Mouse (Mus musculus) midbrain, postnatal 0 days (tissue): ENCODE measurements at regions not wholly inside any gene's neighbourhood (a gene's known extent, or its start where the extent isn't known, plus 50 kb on each side); places are given as distances from the start of the nearest gene placed in this dataset.

ENCODE experiments used
- ATAC-seq: fragments of 200-750 bp; cut with Nextera tagmentation; 2 replicates; pipeline ENCODE4 v1.8.0; 2017; ENCODE audit warnings: moderate number of reproducible peaks, mild to moderate bottlenecking, moderate TSS enrichment, moderate library complexity; ENCODE audit not compliant: low FRiP score
- DNase-seq: peaks from one replicate; pipeline ENCODE4 v3.0.0-alpha.2; 2015; ENCODE audit warnings: low spot score
- H3K27ac ChIP-seq: fragments of 300-500 bp; sonication (generic); 2 replicates; pipeline ENCODE4 v1.5.1; 2014; ENCODE audit warnings: low read depth, mild to moderate bottlenecking, low read length, mixed read lengths
- H3K27me3 ChIP-seq: fragments of 300-500 bp; sonication (generic); 2 replicates; pipeline ENCODE4 v1.6.1; 2014; ENCODE audit warnings: low read length, control low read depth, mixed read lengths; ENCODE audit not compliant: insufficient read depth
- H3K36me3 ChIP-seq: fragments of 300-500 bp; sonication (generic); 2 replicates; pipeline ENCODE4 v1.6.1; 2014; ENCODE audit warnings: low read length, control low read depth, mixed read lengths; ENCODE audit not compliant: insufficient read depth
- H3K4me1 ChIP-seq: fragments of 300-500 bp; sonication (generic); 2 replicates; pipeline ENCODE4 v1.6.1; 2014; ENCODE audit warnings: mild to moderate bottlenecking, control low read depth, antibody characterized with exemption, low read length, mixed read lengths; ENCODE audit not compliant: insufficient read depth
- H3K4me2 ChIP-seq: fragments of 300-500 bp; sonication (generic); 2 replicates; pipeline ENCODE4 v1.6.1; 2014; ENCODE audit warnings: low read depth, mild to moderate bottlenecking, low read length, mixed read lengths; ENCODE audit not compliant: poor library complexity, severe bottlenecking
- H3K4me3 ChIP-seq: fragments of 300-500 bp; sonication (generic); 2 replicates; pipeline ENCODE4 v1.5.1; 2014; ENCODE audit warnings: low read depth, mild to moderate bottlenecking, low read length, moderate library complexity
- H3K9ac ChIP-seq: fragments of 300-500 bp; sonication (generic); replicated peaks from 2 replicates; pipeline ENCODE4 v1.6.1; 2014; ENCODE audit warnings: mild to moderate bottlenecking, low read length, moderate library complexity, mixed read lengths; ENCODE audit not compliant: poor library complexity, severe bottlenecking
- H3K9me3 ChIP-seq: fragments of 300-500 bp; sonication (generic); 2 replicates; pipeline ENCODE4 v1.6.1; 2016; ENCODE audit warnings: low read length, control low read depth
- CTCF ChIP-seq: IDR thresholded peaks from 2 replicates; pipeline ENCODE4 v1.5.1; 2016; ENCODE audit warnings: antibody characterized with exemption, mild to moderate bottlenecking
- WGBS: fragments of 180-500 bp; shearing (Covaris S2); extraction: QIAGEN DNeasy Blood & Tissue Kit; methylation state at CpG from one replicate; pipeline ENCODE4 v1.1.7; 2014; 5-methylcytosine and 5-hydroxymethylcytosine counted together

GRCm38 (mm10) chr2:166338396-166339085, 183.1 kb upstream of the Sulf2 start:
- WGBS = 65% methylated on average over 11 of the region's 11 CpGs
- H3K9me3 ChIP-seq = no peaks in the 10 kb centered on the region
- peak; percentile 61 for TF ChIP-seq CTCF
- ATAC-seq (no peak), DNase-seq (no peak)
- H3K4me1 ChIP-seq = 0 out of 2 replicates have a peak, but pooled peaks cover 3% of the 10 kb centered on the region
- H3K9ac ChIP-seq = no peak overlapping the region
- no peak overlapping the region for H3K27ac ChIP-seq
- H3K4me3 ChIP-seq = no peak overlapping the region
- H3K36me3 ChIP-seq = no peaks in the 10 kb centered on the region
- H3K4me2 ChIP-seq = no peak overlapping the region
- H3K27me3 ChIP-seq = no peaks in the 10 kb centered on the region

GRCm38 (mm10) chr2:166337666-166338065, 182.2 kb upstream of the Sulf2 start:
- whole genome bisulfite sequencing = 61% methylated on average over 7 of the region's 7 CpGs
- Histone ChIP-seq H3K9ac (no peak overlapping the region), H3K4me2 (no peak overlapping the region), H3K4me3 (no peak overlapping the region), H3K9me3 (no peaks in the 10 kb centered on the region), H3K36me3 (no peaks in the 10 kb centered on the region), H3K4me1 (0 out of 2 replicates have a peak, but pooled peaks cover 3% of the 10 kb centered on the region), H3K27ac (no peak overlapping the region), H3K27me3 (no peaks in the 10 kb centered on the region)
- TF ChIP-seq CTCF = no peak
- no peak for ATAC-seq
- no peak for DNase-seq

- WGBS = 82% methylated on average over 5 of the region's 5 CpGs
- Histone ChIP-seq H3K4me1 (0 out of 2 replicates have a peak, but pooled peaks cover 3% of the 10 kb centered on the region), H3K4me3 (no peak overlapping the region), H3K9ac (no peak overlapping the region), H3K4me2 (no peak overlapping the region), H3K36me3 (no peaks in the 10 kb centered on the region), H3K27me3 (no peaks in the 10 kb centered on the region), H3K27ac (no peak overlapping the region), H3K9me3 (no peaks in the 10 kb centered on the region)
- no peak for TF ChIP-seq CTCF
- ATAC-seq (no peak), DNase-seq (no peak)
Observed at GRCm38 (mm10) chr2:166335702-166336101, 180.2 kb upstream of the Sulf2 start.

GRCm38 (mm10) chr2:166334559-166334958, 179.1 kb upstream of the Sulf2 start:
- Histone ChIP-seq H3K4me3 (no peak overlapping the region), H3K4me1 (0 out of 2 replicates have a peak, but pooled peaks cover 3% of the 10 kb centered on the region), H3K27me3 (no peaks in the 10 kb centered on the region), H3K9me3 (no peaks in the 10 kb centered on the region), H3K27ac (no peak overlapping the region), H3K36me3 (no peaks in the 10 kb centered on the region), H3K4me2 (no peak overlapping the region), H3K9ac (no peak overlapping the region)
- DNase-seq (no peak), ATAC-seq (no peak)
- TF ChIP-seq CTCF = no peak
- 78% methylated on average over 7 of the region's 7 CpGs for WGBS

GRCm38 (mm10) chr2:166333818-166334217, 178.4 kb upstream of the Sulf2 start:
- no peaks in the 10 kb centered on the region for H3K27me3 ChIP-seq
- TF ChIP-seq CTCF = no peak
- no peak for ATAC-seq

GRCm38 (mm10) chr2:166332748-166333417, 177.4 kb upstream of the Sulf2 start:
- no peak for DNase-seq
- H3K4me2 ChIP-seq = no peak overlapping the region
- no peak overlapping the region for H3K9ac ChIP-seq
- no peak for ATAC-seq
- no peak overlapping the region for H3K27ac ChIP-seq
- 70% methylated on average over 13 of the region's 13 CpGs for WGBS
- 0 out of 2 replicates have a peak, but pooled peaks cover 3% of the 10 kb centered on the region for H3K4me1 ChIP-seq
- no peak for TF ChIP-seq CTCF
- no peak overlapping the region for H3K4me3 ChIP-seq
- no peaks in the 10 kb centered on the region for H3K9me3 ChIP-seq
- H3K27me3 ChIP-seq = no peaks in the 10 kb centered on the region
- H3K36me3 ChIP-seq = no peaks in the 10 kb centered on the region

More at GRCm38 (mm10) chr2:166333818-166334217, 178.4 kb upstream of the Sulf2 start:
- WGBS = 68% methylated on average over 4 of the region's 4 CpGs
- Histone ChIP-seq H3K9ac (no peak overlapping the region), H3K4me3 (no peak overlapping the region), H3K4me2 (no peak overlapping the region), H3K36me3 (no peaks in the 10 kb centered on the region), H3K9me3 (no peaks in the 10 kb centered on the region), H3K27ac (no peak overlapping the region), H3K4me1 (0 out of 2 replicates have a peak, but pooled peaks cover 3% of the 10 kb centered on the region)
- no peak for DNase-seq
